Mouse (Mus musculus) C2C12 (cell line): ENCODE results near the gene Ncam1.

Source experiments
- CEBPB ChIP-seq: IDR thresholded peaks from one replicate; pipeline ENCODE4 v1.6.1; 2011; ENCODE audit warnings: low read depth, mild to moderate bottlenecking, control low read depth, moderate library complexity
- CTCF ChIP-seq: IDR thresholded peaks from one replicate; pipeline ENCODE4 v1.5.1; 2011; ENCODE audit not compliant: control insufficient read depth, insufficient read depth, insufficient read length
- FOSL1 ChIP-seq: IDR thresholded peaks from one replicate; pipeline ENCODE4 v1.8.0; 2011; ENCODE audit warnings: mild to moderate bottlenecking, low read length; ENCODE audit not compliant: poor library complexity, insufficient read depth, severe bottlenecking
- MYOG ChIP-seq: IDR thresholded peaks from one replicate; pipeline ENCODE4 v1.6.1; 2011; ENCODE audit not compliant: control insufficient read depth, insufficient read length; ENCODE audit errors: extremely low read depth

GRCm38 (mm10) chr9:49530739-49531138 lies 268.0 kb downstream of the Ncam1 start:
- no peak for TF ChIP-seq CTCF
- TF ChIP-seq CEBPB = no peak
- no peak for TF ChIP-seq FOSL1
- TF ChIP-seq MYOG = no peak
